Mouse (Mus musculus) bone marrow, adult 2 months (tissue): ENCODE results near the gene Muc4. TPM values are rescaled to one million over a fixed set of nuclear protein-coding genes. Genes with fewer than 3 reads are reported as not detected.

Experiments used
- H3K27ac ChIP-seq: fragments of 200-500 bp; 2 replicates; pipeline ENCODE4 v1.5.1; 2012; ENCODE audit warnings: low read depth, mild to moderate bottlenecking, control low read depth, inconsistent platforms, low read length; ENCODE audit not compliant: control insufficient read depth, poor library complexity, insufficient read depth
- H3K4me1 ChIP-seq: fragments of 200-500 bp; 2 replicates; pipeline ENCODE4 v1.6.1; 2011; ENCODE audit warnings: low read length; ENCODE audit not compliant: control insufficient read depth, insufficient read depth
- H3K4me3 ChIP-seq: fragments of 200-500 bp; replicated peaks from 2 replicates; pipeline ENCODE3; 2011; ENCODE audit warnings: mild to moderate bottlenecking, low read depth, low read length, control low read depth; ENCODE audit not compliant: control insufficient read depth
- CTCF ChIP-seq: fragments of 200-500 bp; IDR thresholded peaks from 2 replicates; pipeline ENCODE4 v1.5.1; 2011; ENCODE audit warnings: low read length, control low read depth; ENCODE audit not compliant: control insufficient read depth, insufficient read depth
- POLR2A ChIP-seq: fragments of 200-500 bp; IDR thresholded peaks from 2 replicates; pipeline ENCODE4 v1.6.1; 2011; ENCODE audit warnings: low read depth, mild to moderate bottlenecking, control low read depth, low read length, borderline replicate concordance; ENCODE audit not compliant: control insufficient read depth
- WGBS: fragments of 180-500 bp; shearing (Covaris S2); methylation state at CpG from one replicate; pipeline ENCODE4 v1.1.7; 2018; 5-methylcytosine and 5-hydroxymethylcytosine counted together
- polyA plus RNA-seq: library from polyadenylated mRNA; stranded (reverse); fragments of >200 nt; gene quantifications from 2 replicates; pipeline ENCODE4 v1.2.4, GENCODE M21; 2011; ENCODE audit warnings: low replicate concordance; ENCODE audit not compliant: missing spikeins, insufficient read depth, insufficient read length

The Muc4 gene
- not detected in 2 replicates for polyA plus RNA-seq

DNA sequence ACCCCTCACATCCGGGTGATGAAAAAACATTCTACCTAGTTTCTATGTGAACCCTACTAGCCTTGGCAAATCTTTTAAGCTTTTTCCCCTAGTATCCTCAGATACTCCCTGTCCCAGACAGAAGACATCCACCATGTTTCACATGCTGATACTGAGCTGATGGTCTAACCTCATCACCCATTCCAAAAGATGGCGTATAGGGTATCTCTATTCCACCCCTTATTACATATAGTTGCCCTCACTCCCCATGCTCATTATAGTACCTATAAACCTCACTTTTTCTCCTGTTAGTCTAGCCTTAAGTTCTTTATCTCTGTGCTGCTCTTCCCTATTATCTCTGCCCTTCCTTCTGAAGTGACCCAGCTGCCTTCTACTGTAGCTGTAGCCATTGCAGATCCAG lies at the start of gene Muc4:
Gene Muc4 (plus strand): TSS at position 301 of the 400 bp plus-strand sequence.
- no peak within 1 kb of the TSS for H3K4me3 ChIP-seq
- WGBS = 82% methylated on average over 2 of the region's 2 CpGs
- no peaks in the 10 kb centered on the region; the same call in 1 of the 2 replicates for H3K4me1 ChIP-seq
- no peak for TF ChIP-seq POLR2A
- TF ChIP-seq CTCF = no peak
- no peak within 1 kb of the TSS for H3K27ac ChIP-seq

DNA sequence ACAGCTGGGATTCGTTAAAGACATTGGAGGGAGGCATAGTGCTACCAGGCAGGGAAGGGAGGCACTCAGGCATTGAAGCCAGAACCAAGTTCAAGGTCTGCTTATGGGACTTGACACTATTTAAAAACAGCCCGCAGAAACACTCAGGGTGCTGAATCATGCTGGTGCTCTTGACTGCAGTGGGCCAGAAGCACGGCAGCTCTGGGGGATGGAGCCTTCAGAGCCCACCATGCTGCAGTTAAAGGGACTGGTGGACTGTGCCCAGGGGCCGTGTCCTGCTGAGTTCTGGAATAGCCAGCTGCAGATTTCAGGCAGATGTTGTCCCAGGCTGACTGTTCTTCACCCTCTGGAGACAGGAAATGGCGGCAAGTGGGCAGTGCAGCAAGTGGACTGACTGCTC lies 49.7 kb upstream of the Muc4 start:
- H3K27ac ChIP-seq = no peak overlapping the region
- WGBS = 54% methylated on average over 5 of the region's 5 CpGs
- H3K4me3 ChIP-seq = no peak overlapping the region
- H3K4me1 ChIP-seq = no peaks in the 10 kb centered on the region; the same call in none of the 2 replicates
- no peak for TF ChIP-seq CTCF
- no peak for TF ChIP-seq POLR2A

DNA sequence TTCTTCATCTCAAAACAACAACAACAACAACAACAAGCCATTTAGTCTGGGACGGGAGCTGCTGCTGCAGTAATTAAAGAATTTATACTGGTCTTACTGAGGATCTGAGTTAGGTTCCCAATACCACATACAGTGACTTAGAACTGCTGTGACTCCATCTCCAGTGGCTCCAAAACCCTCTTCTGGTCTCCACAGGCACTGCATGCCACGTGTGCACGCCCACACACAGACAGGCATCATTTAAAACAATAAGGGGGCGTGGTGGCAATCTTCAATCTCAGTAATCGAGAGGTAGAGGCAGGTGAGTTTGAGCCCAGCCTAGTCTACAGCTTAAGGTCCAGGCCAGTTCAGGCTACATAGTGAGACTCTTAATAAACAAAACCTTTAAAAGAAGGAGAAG lies 48.5 kb upstream of the Muc4 start:
- WGBS = 75% methylated on average over 5 of the region's 5 CpGs
- TF ChIP-seq POLR2A = no peak
- TF ChIP-seq CTCF = no peak
- no peak overlapping the region for H3K4me3 ChIP-seq
- H3K27ac ChIP-seq = no peak overlapping the region
- H3K4me1 ChIP-seq = no peaks in the 10 kb centered on the region; the same call in none of the 2 replicates

DNA sequence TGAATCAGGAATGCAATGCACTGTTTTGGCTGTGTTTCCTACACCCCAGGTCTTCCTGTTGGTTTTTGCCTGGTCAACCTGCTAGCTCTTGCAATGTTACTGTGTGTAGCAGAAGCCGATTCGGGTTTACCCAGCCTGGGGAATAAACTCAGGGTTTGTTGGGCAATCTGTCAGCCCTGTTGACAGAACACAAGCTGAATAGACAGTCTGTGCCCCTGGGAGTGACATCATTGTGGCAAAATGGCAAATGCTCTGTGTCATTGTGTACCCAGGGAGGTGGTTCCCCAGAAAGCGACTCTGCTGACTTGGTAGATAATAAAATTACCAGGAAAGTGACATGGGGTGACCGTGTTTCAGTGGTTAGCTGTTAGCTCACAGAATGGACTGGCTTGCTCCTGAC lies 46.9 kb upstream of the Muc4 start:
- TF ChIP-seq POLR2A (no peak), CTCF (no peak)
- Histone ChIP-seq H3K27ac (no peak overlapping the region), H3K4me3 (no peak overlapping the region), H3K4me1 (no peaks in the 10 kb centered on the region; the same call in none of the 2 replicates)
- WGBS = 20% methylated on average over 4 of the region's 4 CpGs

DNA sequence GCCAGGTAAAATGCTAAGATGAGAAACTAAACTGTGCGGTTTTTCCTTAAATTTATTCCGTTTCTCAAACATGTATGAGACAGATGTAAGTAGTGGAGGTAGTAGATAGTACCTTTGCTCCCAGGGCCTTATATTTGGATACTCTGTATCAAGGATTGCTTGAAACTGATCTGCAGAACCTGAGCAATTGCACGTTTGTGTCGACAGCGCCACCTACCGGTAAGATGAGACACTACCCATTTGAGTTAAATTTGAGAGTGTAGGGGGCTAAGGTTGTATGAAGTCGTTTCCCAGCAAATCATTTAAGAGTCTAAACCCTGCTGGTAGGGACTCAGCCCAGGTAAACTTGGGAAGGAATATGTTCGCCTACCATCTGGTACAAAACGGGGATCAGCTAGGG lies 46.2 kb upstream of the Muc4 start:
- 6% methylated on average over 9 of the region's 9 CpGs for WGBS

DNA sequence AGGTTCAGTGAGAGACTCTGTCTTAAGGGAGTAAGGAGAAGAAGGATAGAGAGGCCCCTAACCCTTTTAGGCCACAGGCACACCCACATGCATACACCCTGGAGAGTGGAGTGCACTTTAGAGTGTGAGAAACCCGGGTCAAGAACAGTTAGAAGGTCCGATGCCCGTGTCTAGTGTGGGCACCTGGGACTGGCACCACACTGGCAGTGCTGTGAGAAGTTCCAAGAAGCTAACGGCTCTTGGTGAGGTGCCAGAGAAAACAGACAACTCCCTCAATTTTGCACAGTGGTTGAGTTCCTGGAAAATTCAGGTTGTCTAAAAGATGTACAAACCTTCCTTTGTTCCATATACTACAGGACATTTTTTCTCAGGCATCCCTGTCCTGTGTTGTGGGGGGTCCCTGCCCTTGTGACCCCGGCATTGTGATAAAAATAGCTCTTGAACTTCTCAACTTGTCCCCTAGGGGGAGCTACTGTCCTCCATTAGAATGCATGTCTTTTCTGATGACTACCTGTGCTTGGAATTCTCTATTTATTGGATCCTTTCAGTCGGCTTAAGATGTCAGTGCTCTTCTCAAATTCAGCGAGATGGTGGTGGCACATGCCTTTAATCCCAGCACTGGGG lies 38.7 kb upstream of the Muc4 start:
- TF ChIP-seq POLR2A = no peak
- peak; percentile 29; the same call in 1 of the 2 replicates for TF ChIP-seq CTCF
- Histone ChIP-seq H3K4me3 (no peak overlapping the region), H3K27ac (no peak overlapping the region), H3K4me1 (no peaks in the 10 kb centered on the region; the same call in 1 of the 2 replicates)
- WGBS = 23% methylated on average over 7 of the region's 7 CpGs

More for the DNA sequence above, 46.2 kb upstream of the Muc4 start:
- TF ChIP-seq CTCF (peak; percentile 64), POLR2A (no peak)
- Histone ChIP-seq H3K4me3 (no peak overlapping the region), H3K27ac (no peak overlapping the region), H3K4me1 (no peaks in the 10 kb centered on the region; the same call in none of the 2 replicates)

DNA sequence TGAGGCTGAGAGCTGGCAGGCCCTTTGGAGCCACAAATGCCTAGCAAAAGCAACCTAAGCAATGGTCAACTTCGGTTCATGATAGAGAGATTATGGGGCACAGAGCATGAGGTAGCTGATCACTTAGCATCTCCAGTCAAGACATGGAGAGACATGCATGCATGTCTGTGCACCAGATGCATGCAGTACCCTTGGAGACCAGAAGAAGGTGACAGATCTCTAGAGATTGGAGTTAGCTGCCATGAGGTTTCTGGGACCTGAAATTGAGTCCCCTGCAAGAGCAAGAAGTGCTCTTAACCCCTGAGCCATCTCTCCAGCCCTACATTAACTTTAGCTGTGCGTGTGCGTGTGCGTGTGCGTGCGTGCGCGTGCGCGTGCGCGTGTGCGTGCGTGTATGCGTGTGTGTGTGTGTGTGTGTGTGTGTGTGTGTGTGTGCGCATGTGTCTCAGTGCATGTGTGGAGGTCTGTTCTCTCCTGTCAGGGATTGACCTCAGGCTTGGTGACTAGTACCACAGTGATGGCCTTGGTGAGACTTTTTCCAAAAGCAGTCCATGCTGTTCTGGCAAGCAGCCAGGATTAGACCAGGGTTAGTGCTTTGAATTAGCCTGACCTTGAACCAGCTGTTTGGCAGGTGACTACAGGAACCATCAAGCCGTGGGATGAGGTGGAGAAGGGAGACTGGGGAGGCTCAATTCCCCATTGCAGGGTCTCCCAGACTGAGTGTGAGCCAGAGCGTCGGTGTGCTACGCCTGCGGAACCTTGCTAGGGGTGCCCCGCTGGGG lies 37.8 kb upstream of the Muc4 start:
- TF ChIP-seq CTCF (no peak), POLR2A (no peak)
- no peaks in the 10 kb centered on the region; the same call in 1 of the 2 replicates for H3K4me1 ChIP-seq
- no peak overlapping the region for H3K4me3 ChIP-seq
- no peak overlapping the region for H3K27ac ChIP-seq
- 84% methylated on average over 22 of the region's 22 CpGs for WGBS

DNA sequence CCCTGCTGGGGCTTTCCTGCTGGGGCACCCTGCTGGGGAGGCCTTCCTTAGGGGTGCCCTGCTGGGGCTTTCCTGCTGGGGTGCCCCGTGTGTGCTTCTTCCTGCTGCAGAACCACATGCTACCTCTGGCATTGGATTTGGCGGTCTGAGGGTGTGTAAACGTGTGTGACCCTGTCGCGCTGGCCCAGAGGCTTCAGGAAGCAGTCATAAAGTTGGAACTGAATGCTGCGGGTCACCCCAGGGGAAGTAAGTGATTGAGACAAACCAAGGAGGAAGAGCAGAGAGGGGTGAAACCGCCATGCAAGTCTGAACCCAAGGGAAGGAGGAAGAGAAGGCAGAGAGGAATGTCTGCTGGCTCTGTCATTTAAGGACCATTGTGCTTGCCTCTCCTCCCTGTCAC lies 37.1 kb upstream of the Muc4 start:
- 7% methylated on average over 7 of the region's 7 CpGs for WGBS
- Histone ChIP-seq H3K27ac (no peak overlapping the region), H3K4me3 (no peak overlapping the region), H3K4me1 (peaks cover 1% of the 10 kb centered on the region)
- TF ChIP-seq POLR2A (no peak), CTCF (no peak)
